Mouse (Mus musculus): Measurements from ENCODE around the gene Map3k19. TPM values are rescaled to one million over a fixed set of nuclear protein-coding genes. Genes with fewer than 3 reads are reported as not detected.

The Map3k19 gene
- polyA plus RNA-seq, 1 experiment from 2014 or later, result 0.83 TPM

DNA sequence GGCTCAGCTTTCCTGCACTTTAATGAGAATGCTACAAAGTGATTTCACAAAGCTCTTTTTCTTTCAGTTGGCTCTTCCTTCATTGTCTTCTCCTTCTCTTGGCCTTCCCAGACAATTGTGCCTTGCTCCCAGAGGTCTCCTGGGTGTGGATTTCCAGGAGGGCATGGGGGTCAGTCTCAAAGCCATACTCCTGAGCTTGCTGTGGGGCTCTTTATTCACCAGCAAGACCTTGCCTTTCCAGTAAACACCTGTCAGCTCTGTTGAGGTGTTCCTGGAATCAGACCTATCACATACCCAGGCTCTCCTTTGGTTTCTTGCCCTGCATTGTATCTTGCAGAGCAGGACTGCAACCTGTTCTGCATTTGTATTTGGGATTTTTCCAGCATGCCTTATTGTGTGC lies 71.0 kb downstream of the Map3k19 start:
- no peak for DNase-seq (ENCODE audit: low spot score)
- Histone ChIP-seq H3K27me3 (ENCODE audit: control insufficient read depth, insufficient read depth, low read length) (no peaks in the 10 kb centered on the region), H3K4me3 (replicated peaks; ENCODE audit: low read length) (no peak overlapping the region), H3K4me2 (replicated peaks) (no peak overlapping the region), H3K9me3 (ENCODE audit: control insufficient read depth, low read length) (no peaks in the 10 kb centered on the region), H3K9ac (no peak overlapping the region), H3K4me1 (replicated peaks; ENCODE audit: control insufficient read depth, insufficient read depth, low read length) (peaks cover 17% of the 10 kb centered on the region), H3K36me3 (replicated peaks; ENCODE audit: control insufficient read depth, insufficient read depth) (0 out of 2 replicates have a peak, but pooled peaks cover 8% of the 10 kb centered on the region), H3K27ac (no peak overlapping the region)
- ATAC-seq (ENCODE audit: low FRiP score), result no peak

DNA sequence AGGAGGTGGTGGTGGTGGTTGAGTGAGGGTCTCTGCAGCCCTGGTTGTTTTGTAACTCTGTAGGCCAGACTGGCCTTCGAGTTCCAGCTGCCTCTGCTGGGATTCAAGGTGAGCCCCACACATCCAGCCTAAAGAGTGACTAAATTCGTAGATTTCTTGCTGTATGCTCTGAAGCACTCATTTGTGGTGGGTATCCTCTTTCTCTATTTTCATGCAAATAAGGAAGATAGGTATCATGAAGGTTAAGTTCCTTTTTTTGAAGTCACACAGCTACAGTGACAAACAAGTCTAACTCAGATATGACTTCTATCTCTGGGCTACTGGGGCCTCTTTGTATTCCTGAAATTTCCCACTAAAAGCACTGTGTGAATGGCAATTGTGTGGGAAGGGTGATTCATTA lies 74.0 kb downstream of the Map3k19 start:
- H3K9ac ChIP-seq, result no peak overlapping the region
- H3K27me3 ChIP-seq (ENCODE audit: control insufficient read depth, insufficient read depth, low read length), result no peaks in the 10 kb centered on the region
- no peak overlapping the region for H3K27ac ChIP-seq
- 74% methylated on average over 2 of the region's 2 CpGs for WGBS
- no peak for DNase-seq (ENCODE audit: low spot score)
- H3K4me3 ChIP-seq (replicated peaks; ENCODE audit: low read length), result no peak overlapping the region
- peaks cover 8% of the 10 kb centered on the region; the same call in 1 of the 2 replicates for H3K36me3 ChIP-seq (replicated peaks; ENCODE audit: control insufficient read depth, insufficient read depth)
- H3K4me1 ChIP-seq (replicated peaks; ENCODE audit: control insufficient read depth, insufficient read depth, low read length), result peaks cover 30% of the 10 kb centered on the region
- no peak overlapping the region for H3K4me2 ChIP-seq (replicated peaks)
- H3K9me3 ChIP-seq (ENCODE audit: control insufficient read depth, low read length), result no peaks in the 10 kb centered on the region
- ATAC-seq (ENCODE audit: low FRiP score), result no peak

DNA sequence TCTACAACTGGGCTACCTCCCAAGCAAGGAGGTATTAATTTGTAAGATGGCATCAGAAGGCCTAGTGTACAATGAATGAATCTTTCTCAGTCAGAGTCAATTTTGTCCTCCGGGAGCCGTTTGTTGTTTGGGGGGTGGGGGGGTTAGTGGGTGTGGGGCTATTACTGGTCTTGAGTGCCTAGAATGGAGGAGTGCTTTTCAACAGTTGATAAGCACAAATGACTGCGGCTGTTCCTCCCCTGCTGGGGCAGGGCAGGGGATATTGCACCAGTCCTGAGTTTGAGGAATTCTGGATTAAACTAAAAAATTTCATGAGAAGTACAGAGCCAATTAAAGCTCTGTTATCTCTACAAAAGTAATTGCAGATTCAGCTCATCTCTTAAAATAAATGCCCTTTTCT lies 74.7 kb downstream of the Map3k19 start:
- Histone ChIP-seq H3K9me3 (ENCODE audit: control insufficient read depth, low read length) (no peaks in the 10 kb centered on the region), H3K27me3 (ENCODE audit: control insufficient read depth, insufficient read depth, low read length) (no peaks in the 10 kb centered on the region), H3K27ac (no peak overlapping the region), H3K4me3 (replicated peaks; ENCODE audit: low read length) (no peak overlapping the region), H3K9ac (no peak overlapping the region), H3K4me1 (replicated peaks; ENCODE audit: control insufficient read depth, insufficient read depth, low read length) (peaks cover 34% of the 10 kb centered on the region), H3K36me3 (replicated peaks; ENCODE audit: control insufficient read depth, insufficient read depth) (peaks cover 8% of the 10 kb centered on the region; the same call in 1 of the 2 replicates), H3K4me2 (replicated peaks) (no peak overlapping the region)
- ATAC-seq (ENCODE audit: low FRiP score), result no peak
- no peak for DNase-seq (ENCODE audit: low spot score)
- 40% methylated on average over 3 of the region's 3 CpGs for WGBS

DNA sequence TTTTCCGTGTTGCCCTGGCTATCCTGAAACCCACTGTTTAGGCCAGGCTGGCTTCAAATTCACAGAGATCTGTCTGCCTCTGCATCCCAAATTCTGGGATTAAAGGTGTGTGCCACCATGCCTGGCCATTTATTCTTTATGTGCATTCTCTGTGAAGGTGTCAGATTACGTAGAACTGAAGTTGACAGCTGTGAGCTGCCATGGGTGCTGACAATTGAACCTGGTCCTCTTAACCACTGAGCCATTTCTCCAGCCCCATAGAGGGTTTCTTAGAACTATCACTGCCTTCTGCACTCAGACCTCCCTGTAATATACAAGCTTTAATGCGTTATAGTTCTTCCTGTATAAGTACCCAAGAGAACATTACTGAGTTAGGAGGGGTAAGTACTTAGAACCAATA lies 76.2 kb downstream of the Map3k19 start:
- no peak overlapping the region for H3K4me2 ChIP-seq (replicated peaks)
- peaks cover 36% of the 10 kb centered on the region for H3K4me1 ChIP-seq (replicated peaks; ENCODE audit: control insufficient read depth, insufficient read depth, low read length)
- no peak overlapping the region for H3K27ac ChIP-seq
- H3K4me3 ChIP-seq (replicated peaks; ENCODE audit: low read length), result no peak overlapping the region
- ATAC-seq (ENCODE audit: low FRiP score), result no peak
- H3K9ac ChIP-seq, result no peak overlapping the region
- 91% methylated on average over 3 of the region's 3 CpGs for WGBS
- no peaks in the 10 kb centered on the region for H3K27me3 ChIP-seq (ENCODE audit: control insufficient read depth, insufficient read depth, low read length)
- H3K9me3 ChIP-seq (ENCODE audit: control insufficient read depth, low read length), result no peaks in the 10 kb centered on the region
- peaks cover 8% of the 10 kb centered on the region; the same call in 1 of the 2 replicates for H3K36me3 ChIP-seq (replicated peaks; ENCODE audit: control insufficient read depth, insufficient read depth)
- DNase-seq (ENCODE audit: low spot score), result no peak

DNA sequence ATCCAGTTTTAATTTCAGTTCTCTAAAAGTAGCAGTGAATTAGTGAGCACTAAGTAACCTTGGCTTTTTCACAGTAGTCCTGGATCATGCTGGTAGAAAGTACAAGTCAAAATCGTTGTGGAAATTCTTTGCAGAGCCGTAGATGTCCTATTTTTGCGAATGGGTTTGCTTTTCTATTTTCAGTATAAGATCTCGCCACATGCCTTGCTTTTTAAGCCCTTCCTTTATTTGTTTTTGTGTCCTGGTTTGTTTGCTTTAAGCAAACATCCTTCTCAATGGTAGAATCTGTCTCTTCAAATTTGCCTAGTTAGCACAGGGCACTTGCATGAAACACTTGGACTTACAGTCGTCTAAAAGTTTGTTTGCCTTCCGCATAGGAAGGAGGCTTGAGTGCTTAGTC lies 78.6 kb downstream of the Map3k19 start:
- ATAC-seq (ENCODE audit: low FRiP score) (no peak), DNase-seq (ENCODE audit: low spot score) (no peak)
- H3K9ac ChIP-seq, result no peak overlapping the region
- no peak overlapping the region for H3K27ac ChIP-seq
- no peaks in the 10 kb centered on the region for H3K27me3 ChIP-seq (ENCODE audit: control insufficient read depth, insufficient read depth, low read length)
- peak overlapping the region; percentile 71 for H3K4me2 ChIP-seq (replicated peaks)
- peaks cover 37% of the 10 kb centered on the region for H3K4me1 ChIP-seq (replicated peaks; ENCODE audit: control insufficient read depth, insufficient read depth, low read length)
- H3K4me3 ChIP-seq (replicated peaks; ENCODE audit: low read length), result 0 out of 2 replicates have a peak overlapping the region, but pooled peaks have one; percentile 93
- peaks cover 8% of the 10 kb centered on the region; the same call in 1 of the 2 replicates for H3K36me3 ChIP-seq (replicated peaks; ENCODE audit: control insufficient read depth, insufficient read depth)
- no peaks in the 10 kb centered on the region for H3K9me3 ChIP-seq (ENCODE audit: control insufficient read depth, low read length)
- WGBS, result 78% methylated on average over 6 of the region's 6 CpGs

DNA sequence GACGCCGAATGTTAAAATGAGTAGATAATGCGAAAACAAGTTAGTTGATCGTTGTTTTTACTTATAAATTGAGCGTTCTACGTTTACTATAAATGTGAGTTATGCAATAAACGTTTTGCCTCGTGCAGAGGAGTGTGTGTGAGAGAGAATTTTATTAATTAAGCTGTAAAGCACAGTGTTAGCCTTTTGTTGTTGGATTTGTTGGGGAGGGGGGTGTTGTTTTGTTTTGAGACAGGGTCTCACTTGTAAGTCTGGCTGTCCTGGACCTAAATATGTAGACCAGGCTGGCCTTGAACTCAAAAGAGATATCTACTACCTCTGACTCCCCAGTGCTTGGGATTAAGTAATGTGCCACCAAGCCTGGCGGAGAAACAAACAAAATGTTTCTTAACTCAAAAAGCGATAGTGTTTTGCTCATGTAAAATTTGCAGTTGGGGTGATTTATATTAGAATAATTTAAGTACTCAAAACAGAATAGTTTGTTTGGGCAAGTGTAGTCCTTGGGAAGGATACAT lies 79.6 kb downstream of the Map3k19 start:
- peak overlapping the region; percentile 71 for H3K4me2 ChIP-seq (replicated peaks)
- H3K27me3 ChIP-seq (ENCODE audit: control insufficient read depth, insufficient read depth, low read length), result no peaks in the 10 kb centered on the region
- 13% methylated on average over 10 of the region's 10 CpGs for WGBS
- peaks cover 31% of the 10 kb centered on the region for H3K4me1 ChIP-seq (replicated peaks; ENCODE audit: control insufficient read depth, insufficient read depth, low read length)
- H3K9me3 ChIP-seq (ENCODE audit: control insufficient read depth, low read length), result no peaks in the 10 kb centered on the region
- peak overlapping the region; percentile 93 for H3K9ac ChIP-seq
- peak overlapping the region; percentile 93 for H3K4me3 ChIP-seq (replicated peaks; ENCODE audit: low read length)
- peak overlapping the region; percentile 95 for H3K27ac ChIP-seq
- peaks cover 8% of the 10 kb centered on the region; the same call in 1 of the 2 replicates for H3K36me3 ChIP-seq (replicated peaks; ENCODE audit: control insufficient read depth, insufficient read depth)
- no peak for ATAC-seq (ENCODE audit: low FRiP score)
- DNase-seq (ENCODE audit: low spot score), result no peak

DNA sequence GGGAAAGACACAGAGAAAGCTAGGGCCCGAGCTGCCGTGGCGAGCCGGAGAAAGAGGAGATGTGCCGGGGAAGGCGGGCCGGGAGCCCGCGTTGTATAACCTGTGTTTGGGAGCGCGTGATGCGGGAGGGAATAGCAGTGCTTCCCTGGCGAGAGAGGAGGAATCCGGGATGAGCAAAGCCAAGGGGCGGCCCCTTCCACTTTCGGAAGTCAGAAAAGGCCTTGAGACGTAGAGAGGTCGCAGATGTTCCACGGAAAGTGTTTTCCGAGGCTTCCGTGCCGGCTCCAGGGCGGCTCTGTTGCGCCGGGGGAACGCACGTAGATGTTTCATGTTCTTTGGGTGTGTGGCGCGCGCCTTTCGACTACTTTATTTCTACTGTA lies 80.3 kb downstream of the Map3k19 start:
- no peaks in the 10 kb centered on the region for H3K9me3 ChIP-seq (ENCODE audit: control insufficient read depth, low read length)
- DNase-seq (ENCODE audit: low spot score) (peak; percentile 53), ATAC-seq (ENCODE audit: low FRiP score) (no peak)
- H3K36me3 ChIP-seq (replicated peaks; ENCODE audit: control insufficient read depth, insufficient read depth), result peaks cover 6% of the 10 kb centered on the region; the same call in 1 of the 2 replicates
- H3K4me1 ChIP-seq (replicated peaks; ENCODE audit: control insufficient read depth, insufficient read depth, low read length), result peaks cover 31% of the 10 kb centered on the region
- no peaks in the 10 kb centered on the region for H3K27me3 ChIP-seq (ENCODE audit: control insufficient read depth, insufficient read depth, low read length)
- peak overlapping the region; percentile 71 for H3K4me2 ChIP-seq (replicated peaks)
- H3K4me3 ChIP-seq (replicated peaks; ENCODE audit: low read length), result peak overlapping the region; percentile 93
- H3K27ac ChIP-seq, result peak overlapping the region; percentile 95
- under 1% methylated on average over 31 of the region's 31 CpGs for WGBS
- H3K9ac ChIP-seq, result peak overlapping the region; percentile 93

DNA sequence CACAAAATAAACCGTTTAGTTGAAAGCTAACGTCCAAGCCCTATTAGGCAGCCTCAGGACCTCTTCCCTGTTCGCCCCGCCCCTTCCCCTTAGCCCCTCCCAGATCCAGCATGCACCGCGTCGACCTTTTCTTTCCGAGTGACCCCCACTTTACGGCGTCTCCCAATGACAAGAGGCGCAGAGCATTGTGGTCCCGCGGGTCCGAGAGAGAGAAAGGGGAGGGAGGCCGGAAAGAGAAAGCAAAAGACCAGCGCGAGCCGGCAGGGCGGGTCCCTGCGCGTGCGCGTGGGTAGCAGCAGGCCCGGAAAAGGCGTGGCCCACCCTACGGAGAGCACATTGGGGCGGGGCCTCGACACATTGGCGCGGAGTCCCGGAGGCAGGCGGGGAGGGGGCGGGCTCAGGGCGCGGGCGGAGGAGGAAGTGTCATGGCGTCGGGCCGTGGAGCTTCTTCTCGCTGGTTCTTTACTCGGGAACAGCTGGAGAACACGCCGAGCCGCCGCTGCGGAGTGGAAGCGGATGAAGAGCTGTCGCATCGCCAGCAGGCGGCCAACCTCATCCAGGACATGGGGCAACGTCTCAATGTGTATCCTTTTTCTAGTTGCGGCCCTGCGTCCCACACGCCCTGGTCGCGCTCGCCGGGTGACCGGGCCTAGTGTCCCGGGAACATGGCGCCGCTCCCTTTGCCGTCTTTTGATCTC lies 80.9 kb downstream of the Map3k19 start, which contains the start of gene Ccnt2:
Ccnt2 (plus strand) TSS at position 362 of the 698 bp plus-strand sequence.
- no peaks in the 10 kb centered on the region for H3K9me3 ChIP-seq (ENCODE audit: control insufficient read depth, low read length)
- H3K36me3 ChIP-seq (replicated peaks; ENCODE audit: control insufficient read depth, insufficient read depth), result peaks cover under 1% of the 10 kb centered on the region; the same call in 1 of the 2 replicates
- under 1% methylated on average over 63 of the region's 63 CpGs for WGBS
- peak within 1 kb of the TSS; percentile 93 for H3K9ac ChIP-seq
- H3K4me3 ChIP-seq (replicated peaks; ENCODE audit: low read length), result peak within 1 kb of the TSS; percentile 93
- peak; percentile 99 for ATAC-seq (ENCODE audit: low FRiP score)
- no peaks in the 10 kb centered on the region for H3K27me3 ChIP-seq (ENCODE audit: control insufficient read depth, insufficient read depth, low read length)
- DNase-seq (ENCODE audit: low spot score), result peak; percentile 98
- H3K4me1 ChIP-seq (replicated peaks; ENCODE audit: control insufficient read depth, insufficient read depth, low read length), result peaks cover 31% of the 10 kb centered on the region
- H3K27ac ChIP-seq, result peak within 1 kb of the TSS; percentile 95
- H3K4me2 ChIP-seq (replicated peaks), result peak within 1 kb of the TSS; percentile 89

DNA sequence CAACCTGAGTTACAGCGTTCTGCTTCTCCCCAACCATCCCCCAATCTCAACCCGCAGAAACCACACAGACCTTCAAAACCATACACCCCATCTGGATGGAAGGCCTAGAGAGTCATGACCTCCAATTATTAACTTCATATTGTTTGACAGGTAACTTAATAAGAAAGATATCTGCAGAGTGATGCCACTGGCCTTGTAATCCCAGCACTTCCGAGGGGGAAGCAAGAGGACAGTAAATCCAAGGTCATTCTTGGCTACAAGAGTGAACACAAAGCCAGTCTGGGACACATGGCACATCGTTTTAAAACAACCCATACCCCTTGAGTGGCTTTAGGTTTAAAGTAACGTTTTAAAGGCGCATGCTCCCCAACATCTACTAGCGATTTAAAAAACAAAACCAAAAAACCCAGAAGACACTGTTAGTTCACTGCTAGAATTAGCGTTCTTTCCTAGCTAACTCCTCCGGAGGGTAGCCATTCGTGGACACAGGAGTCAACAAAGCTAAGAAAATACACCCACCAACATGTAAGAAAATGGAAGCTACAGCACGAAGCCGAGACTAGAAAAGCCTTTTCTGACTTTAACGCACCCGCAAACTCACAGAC lies 81.5 kb downstream of the Map3k19 start:
- no peak for DNase-seq (ENCODE audit: low spot score)
- Histone ChIP-seq H3K27me3 (ENCODE audit: control insufficient read depth, insufficient read depth, low read length) (no peaks in the 10 kb centered on the region), H3K27ac (peak overlapping the region; percentile 77), H3K9me3 (ENCODE audit: control insufficient read depth, low read length) (no peaks in the 10 kb centered on the region), H3K4me2 (replicated peaks) (peak overlapping the region; percentile 89), H3K4me1 (replicated peaks; ENCODE audit: control insufficient read depth, insufficient read depth, low read length) (peaks cover 31% of the 10 kb centered on the region), H3K4me3 (replicated peaks; ENCODE audit: low read length) (peak overlapping the region; percentile 93), H3K36me3 (replicated peaks; ENCODE audit: control insufficient read depth, insufficient read depth) (no peaks in the 10 kb centered on the region), H3K9ac (peak overlapping the region; percentile 60)
- WGBS, result 2% methylated on average over 14 of the region's 14 CpGs
- peak; percentile 52 for ATAC-seq (ENCODE audit: low FRiP score)
